Mouse (Mus musculus) neural tube, embryonic 12.5 days (tissue): Measurements from ENCODE around the gene Gm8298. TPM values are rescaled to one million over a fixed set of nuclear protein-coding genes. Genes with fewer than 3 reads are reported as not detected.
"Not testable (repeated sequence)": the region's sequence is repeated elsewhere in the genome, so short reads cannot be mapped to it uniquely, and the experiment has no call there.

Experiments used
- ATAC-seq: fragments of 200-750 bp; cut with Nextera tagmentation; 2 replicates; pipeline ENCODE4 v1.8.0; 2017; ENCODE audit warnings: low read depth, mild to moderate bottlenecking, moderate TSS enrichment, moderate library complexity; ENCODE audit not compliant: low FRiP score
- H3K27ac ChIP-seq: fragments of 300-500 bp; sonication (generic); 2 replicates; pipeline ENCODE4 v1.5.1; 2016
- H3K27me3 ChIP-seq: fragments of 300-500 bp; sonication (generic); replicated peaks from 2 replicates; pipeline ENCODE4 v1.6.1; 2016; ENCODE audit warnings: mild to moderate bottlenecking
- H3K36me3 ChIP-seq: fragments of 300-500 bp; sonication (generic); 2 replicates; pipeline ENCODE4 v1.6.1; 2016; ENCODE audit warnings: mild to moderate bottlenecking
- H3K4me1 ChIP-seq: fragments of 300-500 bp; sonication (generic); 2 replicates; pipeline ENCODE4 v1.6.1; 2016
- H3K4me2 ChIP-seq: fragments of 300-500 bp; sonication (generic); replicated peaks from 2 replicates; pipeline ENCODE4 v1.6.1; 2016; ENCODE audit warnings: mild to moderate bottlenecking
- H3K4me3 ChIP-seq: fragments of 300-500 bp; sonication (generic); 2 replicates; pipeline ENCODE4 v1.5.1; 2016
- H3K9ac ChIP-seq: fragments of 300-500 bp; sonication (generic); 2 replicates; pipeline ENCODE4 v1.6.1; 2016; ENCODE audit warnings: mild to moderate bottlenecking
- H3K9me3 ChIP-seq: fragments of 300-500 bp; sonication (generic); 2 replicates; pipeline ENCODE4 v1.6.1; 2016; ENCODE audit warnings: mild to moderate bottlenecking
- WGBS: fragments of 180-500 bp; shearing (Covaris S2); methylation state at CpG from one replicate; pipeline ENCODE4 v1.1.7; 2016; 5-methylcytosine and 5-hydroxymethylcytosine counted together
- polyA plus RNA-seq: library from polyadenylated mRNA; unstranded; fragments of >200 nt; fragmentation: Nextera tagmentation; extraction: Ambion mirVana; gene quantifications from 2 replicates; pipeline ENCODE4 v1.2.1, GENCODE M21; 2016

The Gm8298 gene
- not detected in 2 replicates for polyA plus RNA-seq

DNA sequence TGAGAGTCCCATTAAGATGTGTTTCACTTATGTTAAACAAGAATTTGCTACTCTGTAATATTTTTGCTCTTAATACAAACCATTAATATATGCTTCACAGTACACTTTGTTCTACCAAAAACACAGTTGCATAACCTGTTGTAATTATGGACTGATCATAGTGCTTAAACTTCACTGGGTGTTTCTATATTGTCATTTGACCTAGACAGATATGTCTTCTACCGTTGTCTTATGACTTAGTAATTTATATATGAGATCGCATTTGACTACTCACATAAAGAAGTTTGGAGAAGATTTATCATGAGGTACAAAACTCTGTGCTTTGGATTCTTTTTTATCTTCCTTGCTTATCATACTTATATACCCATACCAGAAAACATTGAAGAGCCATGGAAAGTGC lies at the start of gene Gm8298:
Gene Gm8298, plus strand, starts transcription at position 301 of the 400 bp plus-strand sequence.
- H3K4me2 ChIP-seq = no peak within 1 kb of the TSS
- no peaks in the 10 kb centered on the region for H3K27me3 ChIP-seq
- H3K9me3 ChIP-seq = no peaks in the 10 kb centered on the region
- no peak for ATAC-seq
- no peaks in the 10 kb centered on the region for H3K4me1 ChIP-seq
- no peak within 1 kb of the TSS for H3K4me3 ChIP-seq
- H3K9ac ChIP-seq = no peak within 1 kb of the TSS
- H3K36me3 ChIP-seq = no peaks in the 10 kb centered on the region
- WGBS = 90% methylated on average over 2 of the region's 2 CpGs
- no peak within 1 kb of the TSS for H3K27ac ChIP-seq

GRCm38 (mm10) chr3:59813169-59813568 lies 47.7 kb upstream of the Gm8298 start:
- H3K27ac ChIP-seq = no peak overlapping the region

DNA sequence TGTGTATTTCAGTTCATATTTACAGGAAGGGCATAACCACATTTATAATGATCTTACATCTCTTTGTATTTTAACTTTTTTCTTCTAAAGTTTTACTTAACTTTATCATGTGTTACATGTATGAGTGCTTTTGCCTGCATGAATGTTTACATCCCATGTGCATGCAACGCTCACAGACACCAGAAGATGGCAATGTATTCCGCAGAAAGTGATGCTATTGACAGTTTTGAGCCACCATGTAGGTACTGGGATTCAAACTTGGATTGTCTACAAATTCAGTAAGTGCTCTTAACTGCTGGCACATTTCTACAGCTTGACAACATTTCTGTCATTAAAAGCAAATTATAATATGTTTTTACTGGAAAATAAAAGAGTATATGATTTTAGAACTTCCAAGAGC lies 9.9 kb downstream of the Gm8298 start:
- ATAC-seq = peak; percentile 82; the same call in 1 of the 2 replicates
- Histone ChIP-seq H3K27ac (no peak overlapping the region), H3K4me3 (no peak overlapping the region), H3K36me3 (no peaks in the 10 kb centered on the region), H3K27me3 (no peaks in the 10 kb centered on the region), H3K9me3 (no peaks in the 10 kb centered on the region), H3K4me2 (no peak overlapping the region), H3K9ac (no peak overlapping the region), H3K4me1 (no peaks in the 10 kb centered on the region)
- WGBS = 30% methylated on average over 2 of the region's 2 CpGs

More at GRCm38 (mm10) chr3:59813169-59813568, 47.7 kb upstream of the Gm8298 start:
- Histone ChIP-seq H3K9me3 (no peaks in the 10 kb centered on the region), H3K4me1 (no peaks in the 10 kb centered on the region), H3K4me2 (no peak overlapping the region), H3K27me3 (no peaks in the 10 kb centered on the region), H3K4me3 (no peak overlapping the region), H3K9ac (no peak overlapping the region), H3K36me3 (no peaks in the 10 kb centered on the region)
- no peak for ATAC-seq

DNA sequence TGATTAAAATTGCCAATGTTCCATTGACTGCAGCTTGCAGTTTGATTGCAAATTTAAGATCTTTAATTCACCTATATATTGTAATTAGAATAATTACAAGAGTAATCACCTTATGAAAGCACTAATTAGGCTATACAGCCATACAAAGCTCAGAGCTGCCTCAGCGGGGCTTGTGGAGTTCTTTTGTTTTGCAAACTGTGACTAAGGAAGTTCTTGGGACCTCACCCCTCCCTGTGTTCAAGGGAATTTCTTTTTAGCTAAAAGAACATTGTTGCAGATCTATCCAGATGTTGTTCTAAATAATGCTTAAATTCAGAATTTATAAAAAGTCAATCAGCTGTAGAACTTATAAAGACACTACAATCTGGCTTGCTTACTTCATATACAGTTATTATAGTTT lies 16.8 kb downstream of the Gm8298 start:
- not testable (repeated sequence) for H3K9ac ChIP-seq, H3K27ac ChIP-seq, H3K4me1 ChIP-seq, H3K27me3 ChIP-seq, H3K4me2 ChIP-seq, H3K4me3 ChIP-seq, H3K9me3 ChIP-seq, H3K36me3 ChIP-seq, ATAC-seq
- 25% methylated on average over 1 of the region's 1 CpGs for WGBS

- not testable (repeated sequence) for H3K4me1 ChIP-seq, H3K27me3 ChIP-seq, H3K4me2 ChIP-seq, H3K36me3 ChIP-seq, H3K9ac ChIP-seq, ATAC-seq, H3K27ac ChIP-seq, H3K4me3 ChIP-seq, H3K9me3 ChIP-seq
- WGBS = 71% methylated on average over 7 of the region's 7 CpGs
These were observed 19.1 kb downstream of the Gm8298 start for GRCm38 (mm10) chr3:59879801-59880554.

DNA sequence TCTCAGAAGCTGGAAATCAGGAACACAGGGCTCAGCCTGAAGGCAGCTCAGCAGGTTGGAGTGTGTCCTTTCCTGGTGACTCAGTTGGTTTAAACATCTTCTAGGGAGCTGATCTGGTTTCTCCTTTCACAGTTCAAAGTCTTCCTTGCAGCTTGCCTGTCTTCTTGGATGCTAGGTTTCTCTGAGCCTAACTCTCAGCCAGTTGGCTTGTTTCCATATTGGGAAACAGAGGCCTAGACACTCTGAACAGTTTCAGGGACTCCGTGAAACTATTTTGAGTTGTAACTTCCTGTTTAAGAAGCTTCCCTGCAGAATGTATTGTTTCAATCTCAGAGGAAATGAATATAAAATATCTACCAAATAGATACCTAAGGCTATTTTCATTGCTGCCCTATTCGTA lies 32.4 kb downstream of the Gm8298 start:
- H3K4me1 ChIP-seq = no peaks in the 10 kb centered on the region
- WGBS = 87% methylated on average over 2 of the region's 2 CpGs

GRCm38 (mm10) chr3:59924914-59925313 lies 64.1 kb downstream of the Gm8298 start, which contains the start of gene C130079G13Rik:
Gene C130079G13Rik, plus strand, starts transcription at chr3:59925214.
- Histone ChIP-seq H3K27ac (no peak within 1 kb of the TSS), H3K9me3 (no peaks in the 10 kb centered on the region), H3K4me1 (no peaks in the 10 kb centered on the region), H3K9ac (no peak within 1 kb of the TSS), H3K36me3 (no peaks in the 10 kb centered on the region), H3K27me3 (no peaks in the 10 kb centered on the region), H3K4me2 (no peak within 1 kb of the TSS), H3K4me3 (no peak within 1 kb of the TSS)
- 90% methylated on average over 2 of the region's 2 CpGs for WGBS
- ATAC-seq = no peak

More for the DNA sequence above, 32.4 kb downstream of the Gm8298 start:
- no peaks in the 10 kb centered on the region for H3K27me3 ChIP-seq
- no peak for ATAC-seq
- no peak overlapping the region for H3K9ac ChIP-seq
- no peak overlapping the region for H3K4me2 ChIP-seq
- H3K36me3 ChIP-seq = no peaks in the 10 kb centered on the region
- H3K27ac ChIP-seq = no peak overlapping the region
- H3K4me3 ChIP-seq = no peak overlapping the region
- no peaks in the 10 kb centered on the region for H3K9me3 ChIP-seq

Other genes starting within 250 kb of the Gm8298 start
- gene Gm5538, start 131.3 kb upstream of the Gm8298 start, polyA plus RNA-seq = not detected in 2 replicates
- not detected in 2 replicates for gene C130079G13Rik, start 64.2 kb downstream of the Gm8298 start, polyA plus RNA-seq
- gene Aadacl2, start 145.7 kb downstream of the Gm8298 start, polyA plus RNA-seq = not detected in 2 replicates
- gene Aadac, start 164.7 kb downstream of the Gm8298 start, polyA plus RNA-seq = 0.15 and 0.24 TPM in 2 replicates
- gene Sucnr1, start 220.8 kb downstream of the Gm8298 start, polyA plus RNA-seq = not detected in 2 replicates